Mouse (Mus musculus) heart, postnatal 4 days (tissue): ENCODE data around the gene Nup160. TPM values are rescaled to one million over a fixed set of nuclear protein-coding genes. Genes with fewer than 3 reads are reported as not detected.
A peak's percentile ranks its signal among the peaks of the same experiment; 100 is the strongest.

Source experiments
- DNase-seq: peaks from one replicate; pipeline ENCODE4 v3.0.0; 2021
- total RNA-seq, 2 experiments: library from RNA; stranded (reverse); gene quantifications; 2 replicates each; pipeline ENCODE4 v1.2.3; 2021

Gene Nup160
- total RNA-seq, 2 experiments from 2014 or later: 15.3 to 18.1 TPM

- no peak for DNase-seq
These were observed 68.9 kb downstream of the Nup160 start for GRCm38 (mm10) chr2:90745740-90746537.

GRCm38 (mm10) chr2:90746538-90746865, 69.5 kb downstream of the Nup160 start:
- peak; percentile 17 for DNase-seq

DNA sequence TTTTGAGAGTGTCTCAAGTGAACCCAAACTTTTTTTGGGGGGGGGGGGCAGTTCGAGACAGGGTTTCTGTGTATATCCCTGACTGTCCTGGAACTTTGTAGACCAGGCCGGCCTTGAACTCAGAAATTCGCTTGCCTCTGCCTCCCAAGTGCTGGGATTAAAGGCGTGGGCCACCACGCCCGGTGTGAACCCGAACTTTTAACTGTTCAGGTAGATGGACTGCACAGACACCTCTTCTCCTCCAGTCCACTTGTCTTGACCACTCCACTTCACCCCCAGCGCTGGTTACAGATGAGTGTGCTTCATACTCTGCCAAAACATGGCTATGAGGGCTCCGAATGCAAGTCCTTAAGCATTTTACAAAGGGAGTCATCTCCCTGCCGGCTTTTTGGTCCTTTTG, 70.1 kb downstream of the Nup160 start:
- DNase-seq: no peak

DNA sequence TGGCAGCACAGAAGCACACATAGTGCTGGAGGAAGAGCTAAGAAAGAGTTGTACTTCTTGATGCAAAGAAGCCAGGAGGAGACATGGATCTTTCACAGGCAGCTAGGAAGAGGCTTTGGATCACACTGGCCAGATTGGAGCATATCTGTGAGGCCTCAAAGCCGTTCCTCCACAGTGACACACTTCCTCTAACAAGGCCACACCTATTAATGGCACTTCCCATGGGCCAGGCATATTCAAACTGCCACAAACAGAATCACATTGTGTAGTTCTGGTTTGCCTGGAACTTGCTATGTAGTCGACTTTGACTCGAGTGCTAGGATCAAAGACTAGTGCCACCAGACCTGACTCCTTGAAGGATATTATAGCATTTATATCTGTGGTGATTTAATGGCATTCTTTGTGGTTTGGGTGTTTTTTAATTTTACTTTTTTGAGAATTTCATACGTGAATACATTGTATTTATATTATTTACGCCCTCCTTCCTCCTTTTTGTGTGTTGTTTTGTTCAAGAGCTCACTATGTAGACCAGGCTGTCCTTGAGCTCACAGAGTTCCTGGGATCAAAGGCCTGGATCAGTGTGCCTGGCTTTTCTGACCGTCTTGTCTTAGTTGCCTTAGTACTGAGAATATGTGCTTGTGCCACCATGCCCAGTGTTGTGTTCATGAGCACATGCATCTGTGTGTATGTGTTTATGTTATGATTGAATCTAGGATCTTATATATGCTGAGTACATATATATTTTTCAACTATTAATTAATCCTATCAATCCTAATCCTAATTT, 72.9 kb downstream of the Nup160 start:
- no peak for DNase-seq

DNA sequence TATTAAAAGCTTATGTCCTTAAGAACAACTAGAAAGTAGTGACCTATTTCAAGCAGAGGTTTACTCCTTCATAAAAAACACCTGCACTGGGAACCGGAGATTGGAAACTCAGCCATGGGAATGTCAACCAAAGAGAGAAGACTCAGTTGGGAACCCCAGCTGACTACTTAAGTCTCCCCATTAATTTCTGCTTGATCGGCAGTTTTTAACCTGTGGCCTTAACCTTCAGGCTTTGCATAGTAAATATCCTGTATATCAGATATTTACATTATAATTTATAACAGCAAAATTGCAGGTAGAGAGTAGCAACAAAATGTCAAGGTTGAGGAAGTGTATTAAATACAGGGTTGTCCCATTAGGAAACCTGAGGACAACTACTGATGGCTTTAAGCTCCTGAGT, 76.5 kb downstream of the Nup160 start:
- DNase-seq: no peak

DNA sequence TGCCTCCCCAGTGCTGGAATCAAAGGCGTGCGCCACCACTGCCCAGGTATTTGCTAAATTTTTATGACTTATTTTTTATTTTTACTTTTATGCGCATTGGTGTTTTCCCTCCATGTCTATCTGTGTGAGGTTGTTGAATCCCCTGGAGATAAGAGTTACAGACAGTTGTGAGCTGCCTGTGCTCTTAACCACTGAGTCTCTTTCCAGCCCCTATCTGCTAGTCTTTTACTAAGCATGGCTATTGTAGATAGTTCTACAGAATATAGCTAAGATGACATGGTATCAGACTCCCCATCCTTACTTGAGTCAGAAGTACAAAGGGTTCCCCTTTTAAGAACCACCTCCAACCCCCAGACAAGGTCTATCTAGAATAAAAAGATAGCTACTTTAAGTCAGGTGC, 77.2 kb downstream of the Nup160 start:
- DNase-seq: no peak

DNA sequence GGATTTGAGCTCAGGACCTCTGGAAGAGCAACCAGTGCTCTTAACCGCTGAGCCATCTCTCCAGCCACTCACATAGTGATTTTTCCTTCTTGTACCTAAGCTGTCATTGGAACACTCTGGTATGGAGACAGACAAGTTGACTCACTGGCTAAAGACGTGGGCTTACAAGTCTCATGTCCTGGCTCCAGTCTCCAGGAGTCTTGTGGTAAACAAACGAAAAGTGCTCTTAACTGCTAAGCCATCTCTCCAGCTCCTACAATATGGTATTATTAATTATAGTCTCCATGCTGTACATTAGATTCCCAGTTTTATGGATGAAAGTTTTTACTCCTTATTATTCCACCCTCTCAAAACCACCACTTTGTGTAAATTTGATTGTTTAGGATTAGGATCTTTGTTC, 88.1 kb downstream of the Nup160 start:
- no peak for DNase-seq

DNA sequence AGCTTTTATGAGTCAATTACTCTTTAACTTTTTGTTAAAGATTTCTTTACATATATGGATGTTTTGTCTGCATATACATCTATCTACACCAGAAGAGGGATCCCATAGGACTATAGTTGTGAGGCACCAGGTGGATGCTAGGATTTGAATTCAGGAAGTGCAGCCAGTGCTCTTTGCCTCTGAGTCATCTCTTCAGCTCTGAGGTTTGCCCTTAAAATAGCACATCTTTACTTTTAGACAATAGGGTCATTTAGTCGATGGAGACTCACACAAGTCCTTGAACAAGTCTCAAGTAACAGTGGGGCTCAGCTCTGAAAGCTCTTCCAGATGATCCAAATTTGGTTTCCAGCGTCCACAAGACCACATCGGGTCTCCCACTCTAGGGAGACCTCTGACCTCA, 104.3 kb downstream of the Nup160 start:
- no peak for DNase-seq

- no peak for DNase-seq
These were observed 104.9 kb downstream of the Nup160 start for GRCm38 (mm10) chr2:90781938-90782337.

DNA sequence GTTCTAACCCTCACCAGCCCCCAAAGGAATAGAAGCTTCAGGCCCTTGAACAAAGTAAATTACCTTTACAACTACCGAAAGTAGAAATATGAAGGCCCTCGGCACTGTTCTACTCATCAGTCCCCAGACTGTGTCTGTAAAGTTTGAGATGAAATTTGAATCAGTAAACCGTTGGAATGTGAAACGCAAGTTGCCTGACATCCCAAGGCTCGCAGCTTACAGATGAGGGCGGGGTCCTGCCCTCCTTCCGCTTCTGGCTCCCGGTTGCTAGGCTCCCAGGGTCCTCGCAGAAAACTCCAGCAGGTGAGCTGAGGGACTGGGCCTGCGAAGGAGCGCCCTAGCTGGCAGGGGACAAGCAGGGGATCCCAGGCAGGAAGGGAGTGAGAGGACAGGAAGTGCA, 105.4 kb downstream of the Nup160 start, which contains the start of gene Agbl2:
Gene Agbl2, plus strand, starts transcription at position 270 of the 400 bp plus-strand sequence.
- DNase-seq: peak; percentile 16

GRCm38 (mm10) chr2:90782901-90783486, 106.0 kb downstream of the Nup160 start:
- peak; percentile 28 for DNase-seq

Other genes with a start within 250 kb of the Nup160 start
- 1 to 10 TPM; 7.6 to 8.7 TPM for gene Ptprj, start 96.6 kb upstream of the Nup160 start, total RNA-seq
- gene Fnbp4, start 68.2 kb downstream of the Nup160 start, total RNA-seq: 10 to 100 TPM; 38.2 to 44.0 TPM
- 1 to 10 TPM; 1.6 to 2.0 TPM for gene Agbl2, start 105.5 kb downstream of the Nup160 start, total RNA-seq
- 100 to 1,000 TPM; 189 to 191 TPM for gene Mtch2, start 169.9 kb downstream of the Nup160 start, total RNA-seq
- 1 to 10 TPM; 7.4 to 7.8 TPM for gene C1qtnf4, start 208.6 kb downstream of the Nup160 start, total RNA-seq
- 10 to 100 TPM; 18.2 to 18.8 TPM for gene Kbtbd4, start 227.5 kb downstream of the Nup160 start, total RNA-seq
- gene Ndufs3, start 227.6 kb downstream of the Nup160 start, total RNA-seq: 100 to 1,000 TPM; 538 to 543 TPM